Mouse (Mus musculus) liver, adult 2 months (tissue): Measurements from ENCODE around the gene BC037034. TPM values are rescaled to one million over a fixed set of nuclear protein-coding genes. Genes with fewer than 3 reads are reported as not detected.
A peak's percentile ranks its signal among the peaks of the same experiment; 100 is the strongest.

ENCODE experiments used
- DNase-seq: peaks from one replicate; pipeline ENCODE4 v3.0.0-alpha.2; 2011; ENCODE audit warnings: low read depth, low spot score; ENCODE audit errors: extremely low read depth
- H3K27ac ChIP-seq: fragments of 200-500 bp; replicated peaks from 2 replicates; pipeline ENCODE4 v1.5.1; 2012; ENCODE audit warnings: low read depth, mild to moderate bottlenecking, control low read depth, inconsistent platforms, low read length; ENCODE audit not compliant: insufficient read depth
- H3K27me3 ChIP-seq: fragments of 200-500 bp; 2 replicates; pipeline ENCODE4 v1.6.1; 2012; ENCODE audit warnings: mild to moderate bottlenecking, moderate library complexity, low read length, inconsistent platforms; ENCODE audit not compliant: control insufficient read depth, insufficient read depth
- H3K36me3 ChIP-seq: fragments of 200-500 bp; 2 replicates; pipeline ENCODE4 v1.6.1; 2012; ENCODE audit warnings: low read length, inconsistent platforms; ENCODE audit not compliant: control insufficient read depth, insufficient read depth
- H3K4me1 ChIP-seq: fragments of 200-500 bp; 2 replicates; pipeline ENCODE4 v1.6.1; 2011; ENCODE audit warnings: low read length; ENCODE audit not compliant: control insufficient read depth, insufficient read depth
- H3K4me3 ChIP-seq: fragments of 200-500 bp; 2 replicates; pipeline ENCODE4 v1.5.1; 2011; ENCODE audit warnings: low read depth, mild to moderate bottlenecking, control low read depth, low read length, moderate library complexity; ENCODE audit not compliant: insufficient read depth
- H3K79me2 ChIP-seq: fragments of 200-500 bp; 2 replicates; pipeline ENCODE4 v1.6.1; 2012; ENCODE audit warnings: inconsistent platforms, mild to moderate bottlenecking, low read length, moderate library complexity; ENCODE audit not compliant: control insufficient read depth, insufficient read depth
- H3K9ac ChIP-seq: fragments of 200-500 bp; 2 replicates; pipeline ENCODE4 v1.6.1; 2012; ENCODE audit warnings: low read depth, mild to moderate bottlenecking, control low read depth, inconsistent platforms, low read length
- CTCF ChIP-seq: fragments of 200-500 bp; IDR thresholded peaks from 2 replicates; pipeline ENCODE4 v1.5.1; 2011; ENCODE audit warnings: low read depth, low read length, control low read depth
- POLR2A ChIP-seq: fragments of 200-500 bp; IDR thresholded peaks from 2 replicates; pipeline ENCODE4 v1.6.1; 2011; ENCODE audit warnings: low read length, control low read depth; ENCODE audit not compliant: insufficient read depth; ENCODE audit errors: extremely low read depth
- WGBS: fragments of 180-500 bp; shearing (Covaris S2); methylation state at CpG from one replicate; pipeline ENCODE4 v1.1.7; 2018; 5-methylcytosine and 5-hydroxymethylcytosine counted together
- polyA plus RNA-seq: library from polyadenylated mRNA; depleted of rRNA; stranded (reverse); fragments of >200 nt; gene quantifications from 2 replicates; pipeline ENCODE4 v1.2.3, GENCODE M21; 2012
- total RNA-seq: library from RNA; depleted of rRNA; stranded (reverse); fragments of >200 nt; gene quantifications from 2 replicates; pipeline ENCODE4 v1.2.3, GENCODE M21; 2014

The BC037034 gene
- total and polyA plus RNA-seq, 2 experiments, result 3.1 to 24.1 TPM

- no peak for DNase-seq
- WGBS, result 81% methylated on average over 3 of the region's 3 CpGs
- H3K27me3 ChIP-seq, result no peaks in the 10 kb centered on the region
Observed at GRCm38 (mm10) chr5:138229511-138229910, 34.3 kb downstream of the BC037034 start.

GRCm38 (mm10) chr5:138228026-138228425, 35.8 kb downstream of the BC037034 start:
- DNase-seq, result peak; percentile 16
- 49% methylated on average over 3 of the region's 3 CpGs for WGBS
- H3K27ac ChIP-seq, result no peak overlapping the region
- no peak overlapping the region for H3K9ac ChIP-seq
- H3K79me2 ChIP-seq, result no peaks in the 10 kb centered on the region
- no peaks in the 10 kb centered on the region for H3K4me1 ChIP-seq
- H3K36me3 ChIP-seq, result no peaks in the 10 kb centered on the region
- TF ChIP-seq POLR2A (no peak), CTCF (peak; percentile 78)
- no peak overlapping the region for H3K4me3 ChIP-seq
- H3K27me3 ChIP-seq, result no peaks in the 10 kb centered on the region

More at GRCm38 (mm10) chr5:138229511-138229910, 34.3 kb downstream of the BC037034 start:
- H3K27ac ChIP-seq, result no peak overlapping the region
- H3K79me2 ChIP-seq, result no peaks in the 10 kb centered on the region
- H3K9ac ChIP-seq, result no peak overlapping the region
- no peaks in the 10 kb centered on the region for H3K36me3 ChIP-seq
- TF ChIP-seq CTCF (no peak), POLR2A (no peak)
- H3K4me1 ChIP-seq, result no peaks in the 10 kb centered on the region
- no peak overlapping the region for H3K4me3 ChIP-seq

GRCm38 (mm10) chr5:138227367-138227766, 36.5 kb downstream of the BC037034 start:
- H3K27me3 ChIP-seq, result no peaks in the 10 kb centered on the region
- DNase-seq, result peak; percentile 8
- TF ChIP-seq CTCF, result no peak
- TF ChIP-seq POLR2A, result no peak
- H3K4me1 ChIP-seq, result no peaks in the 10 kb centered on the region
- H3K4me3 ChIP-seq, result no peak overlapping the region
- H3K79me2 ChIP-seq, result no peaks in the 10 kb centered on the region
- no peak overlapping the region for H3K9ac ChIP-seq
- no peaks in the 10 kb centered on the region for H3K36me3 ChIP-seq
- WGBS, result 59% methylated on average over 2 of the region's 2 CpGs
- H3K27ac ChIP-seq, result no peak overlapping the region

- Histone ChIP-seq H3K4me3 (no peak overlapping the region), H3K27me3 (no peaks in the 10 kb centered on the region), H3K36me3 (no peaks in the 10 kb centered on the region), H3K79me2 (no peaks in the 10 kb centered on the region), H3K9ac (no peak overlapping the region), H3K27ac (no peak overlapping the region), H3K4me1 (no peaks in the 10 kb centered on the region)
- WGBS, result 83% methylated on average over 4 of the region's 4 CpGs
- DNase-seq, result no peak
- TF ChIP-seq POLR2A (no peak), CTCF (no peak)
Observed at GRCm38 (mm10) chr5:138226491-138226890, 37.3 kb downstream of the BC037034 start.

GRCm38 (mm10) chr5:138225700-138226099, 38.1 kb downstream of the BC037034 start, which contains the start of gene Nxpe5:
Gene Nxpe5 (plus strand): TSS chr5:138225898.
- Histone ChIP-seq H3K36me3 (no peaks in the 10 kb centered on the region), H3K4me1 (no peaks in the 10 kb centered on the region), H3K27ac (no peak within 1 kb of the TSS), H3K9ac (no peak within 1 kb of the TSS), H3K27me3 (no peaks in the 10 kb centered on the region), H3K79me2 (no peaks in the 10 kb centered on the region), H3K4me3 (no peak within 1 kb of the TSS)
- WGBS, result 59% methylated on average over 2 of the region's 2 CpGs
- no peak for DNase-seq
- TF ChIP-seq CTCF (no peak), POLR2A (no peak)

- no peaks in the 10 kb centered on the region for H3K4me1 ChIP-seq
- no peak overlapping the region for H3K27ac ChIP-seq
- WGBS, result 44% methylated on average over 3 of the region's 3 CpGs
- H3K36me3 ChIP-seq, result no peaks in the 10 kb centered on the region
- TF ChIP-seq CTCF (no peak), POLR2A (no peak)
- no peak for DNase-seq
- no peak overlapping the region for H3K4me3 ChIP-seq
- no peaks in the 10 kb centered on the region for H3K27me3 ChIP-seq
- no peaks in the 10 kb centered on the region for H3K79me2 ChIP-seq
- H3K9ac ChIP-seq, result no peak overlapping the region
Observed at GRCm38 (mm10) chr5:138223287-138223686, 40.5 kb downstream of the BC037034 start.
